Mouse (Mus musculus) stomach, embryonic 16.5 days (tissue): ENCODE results near the gene Klrc1. TPM values are rescaled to one million over a fixed set of nuclear protein-coding genes. Genes with fewer than 3 reads are reported as not detected.
"Not testable (repeated sequence)": the region's sequence is repeated elsewhere in the genome, so short reads cannot be mapped to it uniquely, and the experiment has no call there.

Source experiments
- ATAC-seq: fragments of 200-750 bp; cut with Nextera tagmentation; 2 replicates; pipeline ENCODE4 v1.8.0; 2017; ENCODE audit warnings: moderate number of reproducible peaks, moderate TSS enrichment; ENCODE audit not compliant: insufficient read depth, low FRiP score
- H3K27ac ChIP-seq: fragments of 300-500 bp; sonication (generic); 2 replicates; pipeline ENCODE4 v1.5.1; 2014; ENCODE audit warnings: low read length
- H3K27me3 ChIP-seq: fragments of 300-500 bp; sonication (generic); 2 replicates; pipeline ENCODE4 v1.6.1; 2014; ENCODE audit warnings: low read length, control low read depth, mixed read lengths; ENCODE audit not compliant: control insufficient read depth, insufficient read depth
- H3K36me3 ChIP-seq: fragments of 300-500 bp; sonication (generic); 2 replicates; pipeline ENCODE4 v1.6.1; 2014; ENCODE audit warnings: low read length; ENCODE audit not compliant: control insufficient read depth, insufficient read depth
- H3K4me1 ChIP-seq: fragments of 300-500 bp; sonication (generic); 2 replicates; pipeline ENCODE4 v1.6.1; 2014; ENCODE audit warnings: low read length, control low read depth, mixed read lengths; ENCODE audit not compliant: control insufficient read depth, insufficient read depth
- H3K4me2 ChIP-seq: fragments of 300-500 bp; sonication (generic); 2 replicates; pipeline ENCODE4 v1.6.1; 2014; ENCODE audit warnings: low read depth, low read length, mixed read lengths
- H3K4me3 ChIP-seq: fragments of 300-500 bp; sonication (generic); replicated peaks from 2 replicates; pipeline ENCODE4 v1.5.1; 2014; ENCODE audit warnings: mild to moderate bottlenecking, low read length
- H3K9ac ChIP-seq: fragments of 300-500 bp; sonication (generic); 2 replicates; pipeline ENCODE4 v1.6.1; 2014; ENCODE audit warnings: low read length
- H3K9me3 ChIP-seq: fragments of 300-500 bp; sonication (generic); replicated peaks from 2 replicates; pipeline ENCODE4 v1.6.1; 2016; ENCODE audit warnings: low read length, control low read depth; ENCODE audit not compliant: control insufficient read depth
- WGBS: fragments of 180-500 bp; shearing (Covaris S2); extraction: QIAGEN DNeasy Blood & Tissue Kit; methylation state at CpG from one replicate; pipeline ENCODE4 v1.1.7; 2014; 5-methylcytosine and 5-hydroxymethylcytosine counted together
- microRNA-seq: library from miRNA; unstranded; fragments of <30 nt; microRNA quantifications from one replicate; pipeline ENCODE4, GENCODE M21; 2016
- polyA plus RNA-seq: library from polyadenylated mRNA; unstranded; fragments of >200 nt; fragmentation: Nextera tagmentation; extraction: Ambion mirVana; gene quantifications from 2 replicates; pipeline ENCODE4 v1.2.1, GENCODE M21; 2015

The Klrc1 gene
- polyA plus RNA-seq, 1 experiment from 2014 or later, result 0.10 TPM

GRCm38 (mm10) chr6:129644054-129644453 lies 34.7 kb downstream of the Klrc1 start:
- not testable (repeated sequence) for H3K9me3 ChIP-seq, H3K27ac ChIP-seq, H3K36me3 ChIP-seq, H3K4me3 ChIP-seq, H3K9ac ChIP-seq, H3K4me1 ChIP-seq, H3K27me3 ChIP-seq, ATAC-seq, H3K4me2 ChIP-seq
- WGBS, result 100% methylated on average over 2 of the region's 3 CpGs

- not testable (repeated sequence) for H3K9me3 ChIP-seq, H3K36me3 ChIP-seq, H3K9ac ChIP-seq, H3K4me1 ChIP-seq, H3K4me3 ChIP-seq, H3K27me3 ChIP-seq, ATAC-seq, H3K4me2 ChIP-seq, H3K27ac ChIP-seq
- WGBS, result 81% methylated on average over 3 of the region's 3 CpGs
Observed at GRCm38 (mm10) chr6:129643237-129643636, 35.5 kb downstream of the Klrc1 start, which contains the start of gene Klrc3. Gene Klrc3 (minus strand): TSS chr6:129643337.

- H3K27ac ChIP-seq, H3K9me3 ChIP-seq, H3K4me1 ChIP-seq, H3K27me3 ChIP-seq, H3K9ac ChIP-seq, H3K4me3 ChIP-seq, H3K4me2 ChIP-seq, H3K36me3 ChIP-seq, ATAC-seq: not testable (repeated sequence)
- 78% methylated on average over 2 of the region's 2 CpGs for WGBS
Observed at GRCm38 (mm10) chr6:129631046-129631445, 47.7 kb downstream of the Klrc1 start.

- Histone ChIP-seq H3K4me1 (no peaks in the 10 kb centered on the region), H3K27ac (no peak within 1 kb of the TSS), H3K36me3 (no peaks in the 10 kb centered on the region), H3K9ac (no peak within 1 kb of the TSS), H3K9me3 (no peaks in the 10 kb centered on the region), H3K27me3 (no peaks in the 10 kb centered on the region), H3K4me2 (no peak within 1 kb of the TSS), H3K4me3 (no peak within 1 kb of the TSS)
- WGBS, result 67% methylated on average over 4 of the region's 4 CpGs
- no peak for ATAC-seq
Observed at GRCm38 (mm10) chr6:129623735-129624134, 55.0 kb downstream of the Klrc1 start, which contains the start of gene Klrk1. Gene Klrk1 (minus strand): TSS chr6:129623864.

Small RNA genes lying within 50 kb of the gene (microRNA-seq; reads per million reads assigned to microRNA genes)
- not detected for gene Mir680-1

Other genes starting within 250 kb of the Klrc1 start
- gene Clec1a, start 227.0 kb downstream of the Klrc1 start, polyA plus RNA-seq, result 3.3 and 3.6 TPM in 2 replicates
- gene Olr1, start 171.8 kb downstream of the Klrc1 start, polyA plus RNA-seq, result 0.07 and 0.15 TPM in 2 replicates
- not detected in 2 replicates for gene Tmem52b, start 166.4 kb downstream of the Klrc1 start, polyA plus RNA-seq
- gene Gabarapl1, start 145.8 kb downstream of the Klrc1 start, polyA plus RNA-seq, result 42.8 and 44.6 TPM in 2 replicates
- gene Klre1, start 101.1 kb downstream of the Klrc1 start, polyA plus RNA-seq, result not detected in 2 replicates
- gene Klrd1, start 87.2 kb downstream of the Klrc1 start, polyA plus RNA-seq, result 0.76 and 1.1 TPM in 2 replicates
- 0.14 and 0.45 TPM in 2 replicates for gene Klrk1, start 55.1 kb downstream of the Klrc1 start, polyA plus RNA-seq
- not detected in 2 replicates for gene Klrc3, start 35.6 kb downstream of the Klrc1 start, polyA plus RNA-seq
- not detected in 2 replicates for gene Klrc2, start 18.3 kb downstream of the Klrc1 start, polyA plus RNA-seq
- gene Klri1, start 38.2 kb upstream of the Klrc1 start, polyA plus RNA-seq, result not detected in 2 replicates
- gene Klri2, start 61.5 kb upstream of the Klrc1 start, polyA plus RNA-seq, result 0.08 TPM in 1 of 2 replicates, not detected in the other
- gene Gm156, start 105.3 kb upstream of the Klrc1 start, polyA plus RNA-seq, result not detected in 2 replicates
- gene Gm17631, start 183.7 kb upstream of the Klrc1 start, polyA plus RNA-seq, result not detected in 2 replicates
- gene Klra17, start 197.7 kb upstream of the Klrc1 start, polyA plus RNA-seq, result 0.22 and 0.26 TPM in 2 replicates
- not detected in 2 replicates for gene Klra5, start 238.7 kb upstream of the Klrc1 start, polyA plus RNA-seq